In the genomic region with DNA sequence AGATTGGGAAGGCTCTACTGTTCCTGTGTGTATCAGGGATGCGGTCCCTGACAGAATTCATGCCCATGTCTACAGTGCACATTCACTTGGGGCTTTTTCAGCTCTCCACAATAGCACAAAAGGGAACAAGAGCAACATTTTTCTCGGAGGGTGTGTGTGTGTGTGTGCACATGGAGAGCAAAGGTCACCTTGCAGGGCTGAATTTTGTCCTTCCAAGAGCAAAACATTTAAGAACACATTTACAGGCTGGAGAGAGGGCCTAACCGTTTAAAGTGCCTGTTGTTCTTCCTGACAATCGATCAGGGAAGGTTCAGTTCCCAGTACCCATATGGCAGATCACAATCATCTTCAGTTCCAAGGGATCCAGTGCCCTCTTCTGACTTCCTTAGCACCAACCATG, we compare ENCODE assay signal across 26 mouse cellular contexts. TPM values are rescaled to one million over a fixed set of nuclear protein-coding genes. Genes with fewer than 3 reads are reported as not detected.
DNase-seq lines count a peak whose midpoint lies in the region; ATAC-seq and TF ChIP-seq lines count a peak whose summit lies in the region.
"Had no signal": no experiment of that assay in that cellular context is flagged by ENCODE, and none has a peak within 500 bp of the region (broad histone marks: within the 10 kb centered on the region; RNA-seq: fewer than 3 reads in every experiment).

No protein-coding gene starts in this region.

- no peak overlapping the region for H3K4me2 ChIP-seq in kidney, embryonic 15.5 days
- no peak overlapping the region for H3K4me2 ChIP-seq in hindbrain, postnatal 0 days (ENCODE audit: low read depth, low read length)
- H3K4me2 ChIP-seq: embryonic facial prominence, embryonic 12.5 days; embryonic facial prominence, embryonic 15.5 days; heart, embryonic 13.5 days; hindbrain, embryonic 14.5 days had no signal

- 81% methylated on average over 4 of the region's 4 CpGs for WGBS in kidney, embryonic 15.5 days
- WGBS in hindbrain, postnatal 0 days, result 88% methylated on average over 4 of the region's 4 CpGs

- no peaks in the 10 kb centered on the region for H3K27me3 ChIP-seq in kidney, embryonic 15.5 days
- H3K27me3 ChIP-seq in ES-Bruce4 (ENCODE audit: control insufficient read depth, insufficient read depth, low read length, poor library complexity, severe bottlenecking), result no peaks in the 10 kb centered on the region
- H3K27me3 ChIP-seq in hindbrain, postnatal 0 days (ENCODE audit: insufficient read depth, low read length), result no peaks in the 10 kb centered on the region
- H3K27me3 ChIP-seq: embryonic facial prominence, embryonic 12.5 days; embryonic facial prominence, embryonic 15.5 days; heart, embryonic 13.5 days; Patski had no signal

- TF ChIP-seq CTCF in ES-Bruce4 (IDR thresholded peaks at IDR 0.05; ENCODE audit: low read depth, low read length), result no peak
- TF ChIP-seq CTCF in hindbrain, postnatal 0 days (IDR thresholded peaks at IDR 0.05; ENCODE audit: low read depth), result no peak

- peak; percentile 58 for DNase-seq in kidney, adult 11 months
- DNase-seq in kidney, adult 8-10 months, result peak; percentile 48 to 62
- no peak for DNase-seq in kidney, postnatal 10 days
- peak; percentile 46 for DNase-seq in kidney, postnatal 14 days
- DNase-seq in adipocyte (ENCODE audit: low spot score), result no peak
- no peak for DNase-seq in hindbrain, postnatal 0 days (ENCODE audit: low spot score)
- DNase-seq: adrenal gland, adult 2 months; adrenal gland, postnatal 14 days; cerebellum, adult 11 months; cerebellum, adult 2 months; cerebellum, adult 9-11 months; cerebellum, postnatal 25 days; gastrocnemius, postnatal 25 days; heart, adult 2 months; heart, postnatal 14 days; heart, postnatal 4 days had no signal

- no peak overlapping the region for H3K27ac ChIP-seq in kidney, embryonic 15.5 days
- H3K27ac ChIP-seq in ES-Bruce4 (ENCODE audit: insufficient read depth, low read length), result peak overlapping the region; percentile 96
- no peak overlapping the region for H3K27ac ChIP-seq in hindbrain, postnatal 0 days
- H3K27ac ChIP-seq: embryonic facial prominence, embryonic 12.5 days; embryonic facial prominence, embryonic 15.5 days; heart, adult 2 months; heart, embryonic 10.5 days; heart, embryonic 13.5 days; hindbrain, embryonic 14.5 days had no signal

- no peak for TF ChIP-seq EP300 in ES-Bruce4 (IDR thresholded peaks at IDR 0.05; ENCODE audit: insufficient read depth, low read depth, low read length)

- no peak overlapping the region for H3K9ac ChIP-seq in kidney, embryonic 15.5 days
- no peak overlapping the region for H3K9ac ChIP-seq in ES-Bruce4 (ENCODE audit: low read depth, poor library complexity, severe bottlenecking)
- no peak overlapping the region for H3K9ac ChIP-seq in hindbrain, postnatal 0 days (replicated peaks; ENCODE audit: low read length)
- H3K9ac ChIP-seq: embryonic facial prominence, embryonic 12.5 days; embryonic facial prominence, embryonic 15.5 days; heart, embryonic 13.5 days; hindbrain, embryonic 14.5 days had no signal

- ATAC-seq in kidney, embryonic 15.5 days (replicated peaks; ENCODE audit: low FRiP score), result no peak
- no peak for ATAC-seq in hindbrain, postnatal 0 days
- ATAC-seq: activated CD4-positive, CD25-positive, alpha-beta regulatory T cell, adult 4 months; forebrain, embryonic 14.5 days; Patski had no signal

- TF ChIP-seq POLR2A in ES-Bruce4 (IDR thresholded peaks at IDR 0.05; ENCODE audit: insufficient read depth, low read length), result no peak

- H3K4me1 ChIP-seq in kidney, embryonic 15.5 days, result peaks cover 24% of the 10 kb centered on the region
- no peaks in the 10 kb centered on the region for H3K4me1 ChIP-seq in ES-Bruce4 (ENCODE audit: control insufficient read depth, insufficient read depth, low read length)
- peaks cover 10% of the 10 kb centered on the region; the same call in 1 of the 2 replicates for H3K4me1 ChIP-seq in hindbrain, postnatal 0 days (ENCODE audit: insufficient read depth, low read length)

- peaks cover 1% of the 10 kb centered on the region; the same call in 1 of the 2 replicates for H3K36me3 ChIP-seq in kidney, embryonic 15.5 days
- no peaks in the 10 kb centered on the region for H3K36me3 ChIP-seq in ES-Bruce4 (ENCODE audit: control insufficient read depth, insufficient read depth, low read length, poor library complexity, severe bottlenecking)
- no peaks in the 10 kb centered on the region for H3K36me3 ChIP-seq in hindbrain, postnatal 0 days (ENCODE audit: insufficient read depth, low read length)
- H3K36me3 ChIP-seq: embryonic facial prominence, embryonic 15.5 days had no signal

- H3K4me3 ChIP-seq in kidney, embryonic 15.5 days (replicated peaks), result no peak overlapping the region
- no peak overlapping the region for H3K4me3 ChIP-seq in ES-Bruce4 (ENCODE audit: low read depth, low read length)
- H3K4me3 ChIP-seq in hindbrain, postnatal 0 days (ENCODE audit: low read length), result no peak overlapping the region
- H3K4me3 ChIP-seq: embryonic facial prominence, embryonic 12.5 days; embryonic facial prominence, embryonic 15.5 days; heart, adult 2 months; heart, embryonic 10.5 days; heart, embryonic 13.5 days had no signal

- no peaks in the 10 kb centered on the region for H3K9me3 ChIP-seq in kidney, embryonic 15.5 days (replicated peaks)
- no peaks in the 10 kb centered on the region for H3K9me3 ChIP-seq in ES-Bruce4 (replicated peaks; ENCODE audit: control insufficient read depth, insufficient read depth, low read length, poor library complexity, severe bottlenecking)
- H3K9me3 ChIP-seq in hindbrain, postnatal 0 days (ENCODE audit: low read length), result no peaks in the 10 kb centered on the region
- H3K9me3 ChIP-seq: embryonic facial prominence, embryonic 12.5 days; embryonic facial prominence, embryonic 15.5 days; heart, embryonic 10.5 days; heart, embryonic 13.5 days had no signal

RNA-seq across cellular contexts. Expression of a gene that starts 3.4 kb away (rescaled TPM):
- polyA plus RNA-seq in kidney, embryonic 15.5 days (2015; fragmentation: Nextera tagmentation; extraction: Ambion mirVana), result 8.2 and 8.9 TPM in 2 replicates
- polyA plus RNA-seq in ES-Bruce4 (2011; ENCODE audit: insufficient read depth, insufficient read length, low read depth, missing spikeins), result 171 and 173 TPM in 2 replicates
- total RNA-seq in hindbrain, postnatal 0 days (2014; rRNA removed), result 106 and 109 TPM in 2 replicates
- 9.4 and 10.8 TPM in 2 replicates for polyA plus RNA-seq in hindbrain, postnatal 0 days (2015; fragmentation: Nextera tagmentation; extraction: Ambion mirVana)

RNA-seq across cellular contexts. Expression of a gene that starts 5.8 kb away (rescaled TPM):
- 7.2 and 8.6 TPM in 2 replicates for polyA plus RNA-seq in kidney, embryonic 15.5 days (2015; fragmentation: Nextera tagmentation; extraction: Ambion mirVana)
- polyA plus RNA-seq in ES-Bruce4 (2011; ENCODE audit: insufficient read depth, insufficient read length, low read depth, missing spikeins), result 33.8 and 35.1 TPM in 2 replicates
- 77.6 and 99.2 TPM in 2 replicates for total RNA-seq in hindbrain, postnatal 0 days (2014; rRNA removed)
- 14.0 and 14.6 TPM in 2 replicates for polyA plus RNA-seq in hindbrain, postnatal 0 days (2015; fragmentation: Nextera tagmentation; extraction: Ambion mirVana)

RNA-seq across cellular contexts. Expression of a gene that starts 36.7 kb away (rescaled TPM):
- polyA plus RNA-seq in kidney, embryonic 15.5 days (2015; fragmentation: Nextera tagmentation; extraction: Ambion mirVana), result 35.2 and 37.7 TPM in 2 replicates
- 39.0 and 41.2 TPM in 2 replicates for polyA plus RNA-seq in ES-Bruce4 (2011; ENCODE audit: insufficient read depth, insufficient read length, low read depth, missing spikeins)
- 25.4 and 35.0 TPM in 2 replicates for total RNA-seq in hindbrain, postnatal 0 days (2014; rRNA removed)
- polyA plus RNA-seq in hindbrain, postnatal 0 days (2015; fragmentation: Nextera tagmentation; extraction: Ambion mirVana), result 30.2 and 32.2 TPM in 2 replicates

RNA-seq across cellular contexts. Expression of a gene that starts 41.1 kb away (rescaled TPM):
- polyA plus RNA-seq in kidney, embryonic 15.5 days (2015; fragmentation: Nextera tagmentation; extraction: Ambion mirVana), result 19.8 and 20.8 TPM in 2 replicates
- 6.5 and 8.0 TPM in 2 replicates for polyA plus RNA-seq in ES-Bruce4 (2011; ENCODE audit: insufficient read depth, insufficient read length, low read depth, missing spikeins)
- 63.7 and 64.1 TPM in 2 replicates for total RNA-seq in hindbrain, postnatal 0 days (2014; rRNA removed)
- polyA plus RNA-seq in hindbrain, postnatal 0 days (2015; fragmentation: Nextera tagmentation; extraction: Ambion mirVana), result 42.2 and 42.7 TPM in 2 replicates

RNA-seq across cellular contexts. Expression of a gene that starts 48.1 kb away (rescaled TPM):
- 76.3 and 83.0 TPM in 2 replicates for polyA plus RNA-seq in kidney, embryonic 15.5 days (2015; fragmentation: Nextera tagmentation; extraction: Ambion mirVana)
- polyA plus RNA-seq in ES-Bruce4 (2011; ENCODE audit: insufficient read depth, insufficient read length, low read depth, missing spikeins), result 45.9 and 50.5 TPM in 2 replicates
- 32.6 and 48.2 TPM in 2 replicates for total RNA-seq in hindbrain, postnatal 0 days (2014; rRNA removed)
- polyA plus RNA-seq in hindbrain, postnatal 0 days (2015; fragmentation: Nextera tagmentation; extraction: Ambion mirVana), result 52.6 and 56.1 TPM in 2 replicates

Comparison
In these comparisons a context has a peak if more than half of its experiments do, and no peak if none do; other contexts are left out.
1. DNase-seq: peak in kidney, adult 11 months (single experiment), kidney, adult 8-10 months (2 of 2) and kidney, postnatal 14 days (single experiment); none in kidney, postnatal 10 days (single experiment), adipocyte (single experiment) and hindbrain, postnatal 0 days (single experiment).
2. RNA of a gene that starts 3.4 kb away (polyA plus RNA-seq): 171 to 173 TPM in ES-Bruce4; 9.4 to 10.8 TPM in hindbrain, postnatal 0 days and 8.2 to 8.9 TPM in kidney, embryonic 15.5 days; every median in the first group is over 10 times any median in the second.